Mouse (Mus musculus) hindlimb bud, embryonic 11.5 days (tissue): Measurements from ENCODE around the gene Megf11.

Experiments used
- DNase-seq: peaks from one replicate; pipeline ENCODE4 v3.0.0-alpha.2; 2012; ENCODE audit warnings: low read depth, low spot score; ENCODE audit errors: extremely low spot score

Gene Megf11

DNA sequence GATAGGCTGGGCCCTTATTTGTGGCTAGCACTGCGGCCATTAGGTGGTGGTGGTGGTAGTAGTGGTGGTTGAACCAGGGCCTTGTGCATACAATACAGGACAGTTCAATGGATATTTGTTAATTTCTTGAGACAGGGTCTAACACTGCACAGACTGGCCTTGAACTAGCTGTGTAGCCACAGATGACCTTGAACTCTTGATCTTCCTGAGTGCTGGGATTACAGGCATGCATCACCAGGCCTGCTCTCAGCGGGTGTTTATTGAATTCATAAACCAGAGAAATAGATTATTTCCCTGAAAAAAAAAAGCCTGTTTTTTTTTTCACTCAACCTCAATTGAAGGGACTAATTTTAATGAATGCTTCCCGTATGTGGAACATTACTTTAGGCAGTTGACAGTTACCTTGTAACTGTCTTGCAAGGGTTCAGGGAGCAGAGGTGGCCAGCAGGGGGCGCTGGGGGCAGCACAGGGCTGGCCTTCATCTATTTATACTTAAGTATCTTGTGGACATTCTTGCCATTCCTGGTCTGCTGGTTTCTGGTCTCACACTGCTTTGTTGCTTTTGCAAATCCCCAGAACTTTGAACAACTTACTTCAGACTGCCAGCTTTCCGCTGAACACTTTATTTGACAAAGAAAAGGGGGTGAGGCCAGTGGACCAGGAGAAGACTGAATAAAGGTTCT lies 8.6 kb downstream of the Megf11 start:
- DNase-seq, result no peak

DNA sequence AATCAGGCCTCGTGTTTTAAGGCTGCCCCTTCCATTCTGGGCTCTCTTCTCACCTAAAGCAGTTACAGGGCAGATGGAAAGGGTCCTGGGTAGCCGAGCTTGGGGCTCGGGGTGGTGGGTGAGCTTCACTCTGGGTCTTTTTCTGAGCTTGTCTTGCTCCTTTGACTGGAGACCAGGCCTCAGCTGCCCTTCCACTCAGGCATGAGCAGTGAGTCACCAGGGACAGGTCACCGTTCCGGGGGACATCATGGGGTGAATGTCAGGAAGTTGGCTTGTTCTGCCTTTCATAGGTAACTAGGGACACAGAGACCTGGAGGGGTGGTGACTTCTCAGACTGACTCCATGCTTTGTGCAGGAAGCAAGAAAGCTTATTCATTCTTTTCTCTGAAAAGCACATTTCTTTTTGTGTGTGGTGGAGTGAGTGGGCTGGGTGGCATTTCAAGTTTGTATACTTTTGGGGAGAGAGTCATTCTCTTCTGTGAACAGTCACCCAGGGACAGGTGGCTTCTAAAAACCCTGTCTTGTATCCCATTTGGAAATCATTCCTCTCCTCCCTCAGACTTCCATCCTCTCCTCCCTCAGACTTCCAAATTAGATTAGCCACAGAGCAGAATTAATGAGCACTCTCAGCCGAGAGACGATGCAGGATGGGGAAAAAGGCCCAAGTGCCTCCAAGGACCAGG lies 10.0 kb downstream of the Megf11 start:
- no peak for DNase-seq

DNA sequence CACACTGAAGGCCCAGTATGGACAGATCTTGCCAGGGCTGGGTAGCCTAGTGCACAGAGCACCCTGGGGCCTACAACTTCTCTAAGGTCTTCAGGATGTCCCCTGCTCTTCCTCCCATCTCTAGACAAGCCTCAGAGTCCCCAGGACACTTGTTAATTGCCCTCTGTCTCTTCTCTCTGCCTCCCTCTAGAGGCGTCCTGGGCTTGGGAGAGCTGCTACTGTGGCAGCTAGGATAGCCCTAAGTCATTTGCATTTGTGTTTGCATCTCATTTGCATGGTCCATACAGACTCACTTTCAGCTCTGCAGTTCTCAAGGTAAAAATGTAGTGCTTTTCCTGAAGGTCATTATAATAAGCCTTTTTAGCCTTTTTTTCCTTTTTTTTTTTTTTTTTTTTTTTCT lies 11.7 kb downstream of the Megf11 start:
- no peak for DNase-seq

DNA sequence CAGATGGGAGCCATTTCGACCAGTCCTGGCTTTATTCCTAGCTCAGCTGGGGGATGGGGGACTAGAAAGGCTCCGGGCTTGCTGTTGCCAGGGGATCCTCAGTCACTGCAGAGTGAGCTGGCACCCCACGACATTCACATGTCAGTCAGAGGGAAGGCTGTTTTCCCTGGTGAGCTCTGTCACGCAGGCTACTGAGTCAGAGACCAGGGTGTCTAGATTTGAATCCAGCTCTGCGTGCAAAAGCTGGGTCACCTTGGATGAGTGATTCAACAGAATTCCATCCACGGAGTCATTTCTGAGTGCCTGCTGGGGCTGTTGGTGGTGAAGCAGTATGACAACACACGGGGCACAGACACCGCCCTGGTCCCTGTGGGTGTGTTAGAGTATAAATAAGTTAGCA lies 13.7 kb downstream of the Megf11 start:
- no peak for DNase-seq

DNA sequence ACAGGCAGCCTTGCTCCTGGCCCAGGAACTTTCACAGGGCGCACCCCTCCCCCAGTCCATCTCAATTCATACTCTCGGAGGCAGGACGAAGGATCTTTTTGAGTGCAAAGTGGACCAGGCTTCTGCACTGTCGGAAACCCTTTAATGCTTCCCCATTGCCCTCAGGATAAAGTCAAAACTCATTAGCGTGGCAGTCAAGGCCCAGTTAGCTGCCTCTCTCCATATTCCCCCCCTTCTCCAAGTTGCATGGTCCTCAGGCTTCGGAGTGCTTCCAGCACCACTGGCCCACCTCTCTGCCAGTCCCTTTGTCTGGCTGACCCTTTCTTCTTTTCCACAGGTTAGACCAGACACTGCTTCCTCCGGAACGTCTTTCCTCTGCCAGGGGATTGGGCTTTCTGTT lies 16.7 kb downstream of the Megf11 start:
- DNase-seq, result no peak

DNA sequence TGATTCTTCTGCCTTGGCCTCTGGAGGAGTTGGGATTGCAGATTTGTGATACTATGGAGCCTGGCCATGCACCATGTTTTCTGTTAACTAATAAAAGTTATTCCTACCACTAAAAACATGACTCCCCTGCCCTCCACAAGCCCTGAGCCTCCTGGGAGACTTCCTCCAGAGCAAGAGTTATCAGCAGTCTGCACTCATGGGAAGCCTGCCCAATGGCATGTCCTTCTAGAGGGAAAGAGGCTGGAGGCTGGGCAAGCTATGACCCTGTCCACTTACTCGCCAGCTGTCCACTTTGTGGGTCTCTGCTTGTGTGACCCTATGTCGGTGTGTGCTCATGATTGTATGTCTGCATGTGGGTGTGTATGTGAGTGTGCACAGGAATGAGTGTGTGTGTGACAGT lies 21.4 kb downstream of the Megf11 start:
- no peak for DNase-seq

DNA sequence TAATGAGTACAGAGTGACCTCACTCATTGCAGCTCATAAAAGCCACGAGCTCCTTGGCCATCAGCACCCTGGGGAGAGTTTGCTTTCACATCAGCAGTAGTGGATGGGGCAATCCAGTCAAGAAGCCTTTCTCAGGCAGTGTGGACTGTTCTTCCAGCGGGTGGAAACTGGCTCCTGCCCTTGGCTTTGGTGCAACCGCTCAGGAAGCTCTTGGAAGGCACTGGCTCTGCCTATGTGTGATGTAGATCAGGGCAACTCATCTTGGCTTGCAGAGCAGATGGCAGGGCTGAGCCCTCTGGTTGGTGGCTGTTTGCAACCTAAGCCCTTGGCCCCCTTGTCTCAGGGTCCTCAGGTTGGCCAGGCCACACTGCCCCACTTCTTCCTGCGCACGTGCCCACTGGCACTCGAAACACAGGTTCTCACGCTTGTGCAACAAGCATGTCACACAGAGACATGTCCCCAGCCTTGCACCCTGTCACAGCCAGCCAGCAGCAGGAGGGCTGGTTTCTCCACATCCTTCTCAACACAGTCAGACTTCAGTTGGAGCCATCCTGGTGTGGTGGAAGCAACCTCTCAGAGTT lies 22.1 kb downstream of the Megf11 start:
- DNase-seq, result no peak

DNA sequence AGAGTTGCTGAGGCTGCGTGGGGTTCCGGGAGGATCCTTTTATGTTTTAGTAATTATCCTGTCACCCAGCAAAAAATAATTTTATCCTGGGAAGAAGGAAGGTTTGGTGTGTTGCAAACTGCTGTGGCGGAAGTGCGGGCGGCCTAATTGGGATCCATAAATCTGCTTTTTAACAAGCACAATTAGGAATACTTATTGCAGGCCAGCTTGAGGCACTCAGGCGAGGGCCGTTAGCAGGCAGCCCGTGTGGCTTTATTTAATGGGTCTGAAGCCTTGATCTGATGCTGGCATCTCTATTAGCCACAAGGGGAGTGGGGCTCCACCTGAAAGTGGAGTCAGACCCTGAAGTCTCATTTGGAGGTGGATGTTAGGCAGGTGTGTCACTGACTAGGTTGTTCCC lies 23.4 kb downstream of the Megf11 start:
- no peak for DNase-seq

DNA sequence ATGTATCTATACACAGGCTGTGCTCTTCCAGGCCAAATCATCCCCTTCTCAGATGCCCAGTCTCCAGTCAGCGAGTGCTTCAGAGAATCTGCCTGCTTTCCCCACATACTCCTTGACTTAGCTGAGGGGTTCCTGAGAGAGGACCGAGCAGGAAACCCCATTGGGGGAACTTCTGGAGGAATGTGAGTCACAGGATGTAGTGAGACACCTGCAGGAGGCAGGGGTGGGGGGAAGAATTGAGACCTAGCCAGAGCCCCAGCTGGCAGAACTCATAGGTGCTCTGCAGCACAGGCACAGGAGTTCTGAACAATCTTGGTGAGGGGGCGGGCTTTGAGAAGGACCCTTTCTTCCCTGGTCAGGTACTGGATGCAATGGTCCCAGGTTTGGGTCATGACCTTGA lies 35.0 kb downstream of the Megf11 start:
- DNase-seq, result no peak

DNA sequence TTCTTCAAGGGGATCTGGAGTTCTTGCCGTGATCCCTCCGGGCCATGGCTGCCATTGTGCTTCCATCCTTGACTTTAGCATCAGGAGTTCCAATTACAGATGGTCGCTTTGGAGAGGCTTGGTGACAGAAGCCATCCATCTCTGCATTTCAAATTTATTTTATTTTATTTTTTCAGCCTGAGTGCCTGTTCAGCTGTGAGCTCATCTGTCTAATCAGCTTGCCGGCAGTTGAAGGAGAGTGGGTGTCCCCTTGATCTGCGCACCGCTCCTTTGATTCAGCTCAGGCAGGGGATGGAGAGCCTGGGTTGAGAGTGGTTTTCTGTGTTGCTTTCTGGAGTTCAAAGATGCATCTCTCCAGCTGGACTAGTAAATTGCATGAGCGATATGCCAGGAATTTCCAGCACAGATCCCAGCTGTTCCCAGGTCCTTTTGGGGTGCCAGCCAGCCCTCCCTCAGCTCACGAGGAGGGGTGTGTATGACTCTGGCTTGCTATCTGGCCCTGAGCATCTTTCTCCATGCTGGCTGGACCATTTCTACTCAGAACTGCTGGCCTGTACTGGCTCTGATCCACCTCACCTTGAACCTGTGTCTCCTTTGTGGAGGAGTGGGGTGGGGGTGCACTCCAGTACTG lies 36.7 kb downstream of the Megf11 start:
- DNase-seq, result no peak

DNA sequence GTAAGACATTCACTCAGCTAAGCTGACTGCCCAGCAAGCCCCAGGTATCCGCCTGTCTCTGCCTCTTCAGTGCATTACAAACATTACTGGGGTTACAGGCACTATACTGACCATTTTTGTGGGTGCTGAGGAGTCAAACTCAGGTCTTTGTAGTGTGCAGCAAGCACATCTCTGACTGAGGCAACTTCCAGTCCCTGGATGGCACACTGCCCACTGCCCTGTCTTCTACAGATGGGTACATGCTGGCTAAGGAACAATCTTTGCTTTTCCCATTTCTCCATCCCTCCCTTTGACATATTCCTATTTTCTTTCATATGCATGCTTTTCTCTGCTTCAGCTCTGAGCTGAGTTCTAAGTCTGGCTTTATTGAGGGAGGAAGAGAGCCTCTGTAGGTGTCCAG lies 38.5 kb downstream of the Megf11 start:
- DNase-seq, result no peak

DNA sequence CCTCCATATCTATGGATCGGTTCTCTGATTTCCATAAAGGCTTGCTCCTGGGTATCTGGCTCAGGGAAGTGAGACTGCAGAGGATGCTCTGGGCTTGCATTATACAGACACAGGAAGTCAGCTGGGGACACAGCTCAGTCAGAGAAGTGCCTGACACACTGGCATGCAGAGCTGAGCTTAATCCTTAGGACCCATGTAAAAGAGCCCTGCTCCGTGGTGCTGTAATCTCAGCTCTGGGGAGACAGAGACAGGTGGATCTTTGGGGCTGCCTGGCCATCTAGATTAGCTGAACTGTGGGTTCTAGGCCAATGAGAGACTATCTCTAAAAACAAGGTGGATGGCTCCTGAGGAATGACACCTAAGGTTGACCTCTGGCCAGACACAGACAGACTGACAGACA lies 50.7 kb downstream of the Megf11 start:
- DNase-seq, result no peak

DNA sequence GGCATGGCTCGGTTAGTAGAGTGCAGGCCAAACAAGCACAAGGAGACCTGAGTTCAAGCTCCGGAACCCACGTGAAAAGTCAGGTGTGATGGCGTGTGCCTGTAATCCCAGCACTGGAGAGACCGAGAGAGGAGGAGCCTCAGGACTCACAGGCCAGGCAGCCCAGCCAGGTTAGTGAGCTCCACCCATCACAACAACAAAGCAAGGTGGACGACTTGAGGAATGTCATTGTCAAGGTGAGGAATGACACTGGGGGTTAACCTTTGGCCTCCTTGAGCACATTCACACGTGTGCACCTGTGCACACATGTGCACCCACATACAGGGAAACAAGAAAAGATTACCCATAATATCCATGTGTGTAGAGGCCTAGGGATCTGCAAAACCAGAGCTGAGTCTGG lies 54.7 kb downstream of the Megf11 start:
- DNase-seq, result no peak

DNA sequence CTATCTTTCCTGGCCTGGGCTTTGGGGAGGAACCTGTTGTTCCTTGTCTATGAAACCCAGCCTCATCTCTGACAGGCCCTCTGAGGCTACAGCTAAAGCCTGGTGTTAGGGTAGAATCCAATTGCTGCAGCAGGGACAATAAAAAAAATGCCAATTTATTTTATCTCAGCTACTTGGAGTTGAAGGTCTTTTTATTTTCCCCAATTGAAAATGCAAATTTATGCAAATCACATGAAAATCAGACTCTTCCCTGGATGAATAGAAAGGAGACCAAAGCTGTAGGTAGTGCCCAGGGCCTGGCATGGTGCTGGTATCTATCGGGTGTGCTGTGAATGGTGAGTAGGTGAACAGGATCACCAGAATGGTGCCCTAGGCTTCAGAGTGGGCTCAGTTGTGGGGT lies 60.6 kb downstream of the Megf11 start:
- no peak for DNase-seq

DNA sequence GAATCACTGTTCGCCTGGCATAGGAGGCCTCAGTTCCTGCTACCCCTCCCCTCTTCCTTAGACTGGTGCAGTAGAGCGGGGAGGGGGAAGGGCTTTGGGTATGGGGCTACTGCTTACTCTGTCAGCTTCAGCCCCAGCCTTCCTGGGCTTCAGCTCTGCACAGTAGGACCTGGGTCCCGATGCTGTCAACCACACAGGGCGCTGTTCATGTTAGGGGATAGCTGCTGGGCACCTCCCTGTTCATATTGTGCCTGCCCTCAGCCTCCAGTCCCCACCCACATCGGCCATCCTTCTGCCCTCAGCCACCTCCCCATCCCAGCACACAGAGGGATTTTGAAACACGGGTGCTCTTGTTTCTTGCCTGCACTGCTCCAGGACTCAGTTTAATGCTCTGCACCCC lies 61.6 kb downstream of the Megf11 start:
- DNase-seq, result no peak

DNA sequence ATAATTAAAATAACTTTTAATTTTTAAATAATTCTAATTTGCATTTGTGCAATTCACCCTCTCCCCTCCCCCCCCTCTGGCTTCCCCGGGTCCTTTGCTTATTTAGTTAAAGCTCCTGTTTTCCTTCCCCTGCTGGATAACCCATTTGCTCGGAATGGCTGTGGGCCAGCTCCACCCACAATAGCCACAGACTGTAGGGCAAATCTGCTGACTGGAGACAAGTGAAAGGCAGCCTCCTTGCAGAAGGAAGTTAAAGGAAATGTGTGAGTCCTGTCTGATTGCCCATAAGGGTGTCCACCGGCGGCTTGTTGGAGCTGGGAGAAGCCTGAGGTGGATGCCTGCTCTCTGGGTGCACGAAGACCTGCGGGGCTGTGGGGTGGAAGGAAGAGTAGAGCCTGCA lies 62.1 kb downstream of the Megf11 start:
- no peak for DNase-seq

DNA sequence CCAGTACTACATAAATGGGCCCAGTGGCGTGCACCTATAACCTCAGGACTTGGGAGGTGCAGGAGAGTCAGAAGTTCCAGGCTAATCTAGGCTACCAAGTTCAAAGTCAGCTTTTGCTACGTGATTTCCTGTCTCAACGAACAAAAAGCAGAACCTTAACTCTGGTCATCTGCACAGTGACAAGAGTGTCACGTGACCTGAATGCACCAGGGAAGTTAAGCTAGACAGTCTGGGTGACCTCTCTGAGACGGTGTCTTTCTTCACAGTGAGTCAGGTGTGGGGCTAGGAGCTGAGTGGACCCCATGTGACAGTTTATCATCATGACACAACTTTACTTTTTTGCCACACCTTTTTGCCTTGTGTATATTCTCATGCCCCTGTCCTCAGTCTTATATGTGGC lies 67.3 kb downstream of the Megf11 start:
- DNase-seq, result no peak

DNA sequence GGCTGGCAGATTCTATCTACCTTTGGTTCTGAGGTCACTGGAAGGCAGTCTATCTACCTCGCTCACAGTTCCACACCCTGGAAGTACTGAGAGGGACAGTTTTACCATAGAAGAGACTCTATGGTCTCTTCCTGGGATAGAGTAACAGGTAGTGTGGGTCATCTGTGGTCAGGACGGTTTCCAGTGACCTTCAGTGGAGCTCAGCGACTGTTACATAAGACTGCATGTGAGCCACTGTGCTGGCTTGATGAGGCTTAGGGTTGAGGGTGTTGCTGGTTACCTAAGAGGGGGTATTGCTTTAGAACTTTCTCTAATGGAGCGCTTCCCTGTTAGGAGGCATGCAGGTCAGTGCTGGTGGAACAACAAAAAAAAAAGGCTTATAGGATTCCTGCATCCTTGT lies 68.8 kb downstream of the Megf11 start:
- DNase-seq, result no peak

DNA sequence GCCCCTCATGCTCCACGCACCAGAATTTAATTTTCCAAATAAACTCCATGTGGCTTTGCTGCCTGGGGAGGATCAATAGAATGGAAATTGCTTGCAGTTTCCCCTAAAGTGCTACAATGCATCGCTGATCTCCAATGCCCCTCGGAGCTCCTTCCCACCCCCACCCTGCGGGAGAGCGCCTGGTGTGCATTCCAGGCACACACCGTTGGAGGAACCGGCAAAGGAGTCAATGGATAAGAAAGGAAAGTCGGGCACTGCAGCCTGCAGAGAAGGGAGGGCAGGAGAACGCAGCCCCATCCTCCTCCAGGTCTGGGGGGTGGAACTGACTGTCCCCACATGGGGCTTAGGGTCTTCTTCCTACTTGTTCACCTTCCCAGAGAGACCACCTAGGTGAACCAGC lies 70.5 kb downstream of the Megf11 start:
- DNase-seq, result no peak

DNA sequence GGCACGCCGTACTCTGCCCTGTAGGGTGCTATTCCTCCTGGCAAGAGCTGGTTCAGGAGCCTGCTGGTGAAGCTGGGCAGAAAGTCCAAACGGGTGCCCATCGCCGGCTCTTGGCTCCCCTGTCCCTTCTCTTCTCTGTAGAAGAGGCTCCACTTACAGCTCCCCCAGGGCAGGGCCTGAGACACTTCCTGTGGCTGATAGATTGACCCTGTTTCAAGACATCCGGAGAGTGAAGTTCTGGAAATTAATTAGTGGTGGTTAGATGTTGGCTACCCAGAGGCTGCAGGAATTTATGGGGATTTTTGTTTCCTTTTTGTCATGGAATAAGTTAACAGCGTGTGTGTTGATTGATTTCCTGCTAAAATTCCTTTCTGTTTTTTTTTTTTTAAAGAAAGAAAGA lies 72.2 kb downstream of the Megf11 start:
- no peak for DNase-seq

DNA sequence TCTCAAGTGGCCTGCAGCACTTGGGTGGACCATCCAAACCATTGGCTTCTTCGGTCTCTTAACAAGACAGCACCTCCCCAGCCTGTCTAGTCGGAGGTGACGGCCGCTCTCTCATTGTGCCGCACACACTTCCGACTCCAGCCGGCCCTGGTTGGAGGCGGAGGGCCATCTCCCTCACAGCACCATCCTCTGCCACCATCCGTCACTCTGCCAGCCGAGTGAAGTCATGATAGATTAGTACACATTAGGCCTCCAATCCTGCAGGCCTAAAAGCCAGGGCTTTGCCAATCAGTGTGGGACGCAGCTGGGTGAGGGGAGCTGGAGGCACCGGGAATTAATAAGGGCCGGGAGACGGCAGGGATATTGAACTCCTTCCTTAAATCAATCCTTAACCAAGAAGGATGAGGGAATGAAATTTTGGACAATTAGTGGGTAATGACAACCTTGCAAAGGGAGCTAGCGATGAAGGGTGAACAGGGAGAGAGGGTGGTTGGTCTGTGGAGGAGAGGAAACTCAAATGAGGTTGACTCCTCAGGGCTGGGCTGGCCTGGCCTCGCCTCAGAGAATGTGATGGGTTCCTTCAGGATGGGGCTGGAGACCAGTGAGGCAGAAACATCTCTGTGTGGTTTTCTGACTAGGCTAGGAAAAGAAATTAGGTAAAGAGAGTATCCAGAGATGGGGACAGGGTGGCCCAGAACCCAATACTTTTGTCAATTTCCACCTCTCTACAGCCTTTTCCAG lies 76.3 kb downstream of the Megf11 start:
- DNase-seq, result no peak

DNA sequence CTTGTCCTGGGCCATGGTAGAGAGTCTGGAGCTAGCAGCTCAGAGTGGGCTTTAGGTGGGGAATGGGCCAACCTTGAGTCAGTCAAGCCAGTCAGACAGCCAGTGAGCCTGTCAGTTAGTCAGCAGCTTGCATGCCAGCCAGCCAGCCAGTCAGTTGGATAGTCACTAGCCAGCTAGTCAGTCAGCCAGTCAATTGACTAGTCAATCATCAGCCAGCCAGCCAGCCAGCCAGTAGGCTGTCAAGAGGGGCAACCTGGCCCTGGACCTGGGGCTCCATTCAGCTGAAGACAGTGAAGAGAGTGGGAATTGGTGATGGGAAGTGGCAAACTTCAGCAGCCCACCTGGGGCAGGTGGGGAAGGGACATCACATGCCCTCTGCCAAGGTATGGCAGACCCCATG lies 77.4 kb downstream of the Megf11 start:
- no peak for DNase-seq
